Mouse (Mus musculus) hindbrain, embryonic 14.5 days (tissue): ENCODE measurements around the gene Grm1. TPM values are rescaled to one million over a fixed set of nuclear protein-coding genes. Genes with fewer than 3 reads are reported as not detected.
"Not testable (repeated sequence)": the region's sequence is repeated elsewhere in the genome, so short reads cannot be mapped to it uniquely, and the experiment has no call there.

Experiments
- ATAC-seq: fragments of 200-750 bp; cut with Nextera tagmentation; 2 replicates; pipeline ENCODE4 v1.8.0; 2017; ENCODE audit warnings: moderate number of reproducible peaks, mild to moderate bottlenecking, moderate TSS enrichment, moderate library complexity; ENCODE audit not compliant: low FRiP score
- DNase-seq: peaks from one replicate; pipeline ENCODE4 v3.0.0-alpha.2; 2015; ENCODE audit warnings: low spot score
- H3K27ac ChIP-seq: fragments of 300-500 bp; sonication (generic); 2 replicates; pipeline ENCODE4 v1.5.1; 2014; ENCODE audit warnings: mild to moderate bottlenecking, moderate library complexity
- H3K27me3 ChIP-seq: fragments of 300-500 bp; sonication (generic); 2 replicates; pipeline ENCODE4 v1.6.1; 2014; ENCODE audit warnings: mild to moderate bottlenecking, low read length, mixed read lengths; ENCODE audit not compliant: control insufficient read depth, insufficient read depth
- H3K36me3 ChIP-seq: fragments of 300-500 bp; sonication (generic); replicated peaks from 2 replicates; pipeline ENCODE4 v1.6.1; 2014; ENCODE audit not compliant: control insufficient read depth, insufficient read depth
- H3K4me1 ChIP-seq: fragments of 300-500 bp; sonication (generic); replicated peaks from 2 replicates; pipeline ENCODE4 v1.6.1; 2014; ENCODE audit warnings: antibody characterized with exemption, low read length, mixed read lengths; ENCODE audit not compliant: control insufficient read depth, insufficient read depth
- H3K4me2 ChIP-seq: fragments of 300-500 bp; sonication (generic); replicated peaks from 2 replicates; pipeline ENCODE4 v1.6.1; 2014; ENCODE audit warnings: mild to moderate bottlenecking, moderate library complexity
- H3K4me3 ChIP-seq: fragments of 300-500 bp; sonication (generic); replicated peaks from 2 replicates; pipeline ENCODE4 v1.5.1; 2014; ENCODE audit warnings: mild to moderate bottlenecking, low read length
- H3K9ac ChIP-seq: fragments of 300-500 bp; sonication (generic); 2 replicates; pipeline ENCODE4 v1.6.1; 2014
- H3K9me3 ChIP-seq: fragments of 300-500 bp; sonication (generic); 2 replicates; pipeline ENCODE4 v1.6.1; 2016; ENCODE audit warnings: low read length; ENCODE audit not compliant: control insufficient read depth
- WGBS: fragments of 180-500 bp; shearing (Covaris S2); extraction: QIAGEN DNeasy Blood & Tissue Kit; methylation state at CpG from one replicate; pipeline ENCODE4 v1.1.7; 2014; 5-methylcytosine and 5-hydroxymethylcytosine counted together
- polyA plus RNA-seq: library from polyadenylated mRNA; unstranded; fragments of >200 nt; fragmentation: Nextera tagmentation; extraction: Ambion mirVana; gene quantifications from 2 replicates; pipeline ENCODE4 v1.2.1, GENCODE M21; 2014

Grm1 gene
- polyA plus RNA-seq, 1 experiment from 2014 or later: 5.1 TPM

DNA sequence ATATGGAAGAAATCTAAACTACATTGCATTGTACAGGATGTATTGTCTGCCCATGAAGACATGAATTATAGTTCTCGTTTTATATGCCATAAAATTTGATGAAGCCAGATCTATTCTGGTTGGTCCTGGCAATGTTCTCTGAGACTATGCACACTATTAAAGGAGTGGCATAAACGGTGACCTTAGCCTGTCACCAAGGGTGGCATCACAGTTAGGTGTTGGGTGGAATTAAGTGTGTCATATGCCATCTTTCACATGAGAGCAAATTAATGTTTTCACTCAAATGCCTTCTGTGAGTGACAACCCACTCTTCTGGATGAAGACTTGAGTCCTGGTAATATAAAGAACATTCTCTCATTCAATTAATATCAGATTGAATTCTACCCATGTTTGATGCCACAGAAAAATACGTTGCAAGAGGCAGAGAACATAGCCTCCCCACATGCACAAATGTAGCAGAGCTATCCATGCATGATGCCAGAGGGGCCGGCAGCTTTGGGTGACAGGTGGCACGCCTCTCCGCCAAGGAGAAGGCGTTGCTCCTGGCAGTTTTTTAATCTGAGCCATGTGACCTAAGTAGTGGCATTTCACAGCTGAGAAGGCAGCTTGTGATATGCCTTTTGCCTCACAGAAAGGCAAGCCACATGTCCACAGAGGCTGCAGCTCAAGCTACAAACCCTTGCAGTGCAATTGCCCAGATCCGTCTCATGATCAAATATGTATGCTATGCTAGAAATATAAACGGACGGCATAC is 20.7 kb downstream of the Grm1 start:
- no peak for DNase-seq
- peak; percentile 62; the same call in 1 of the 2 replicates for ATAC-seq

GRCm38 (mm10) chr10:11049361-11049760 is 32.8 kb downstream of the Grm1 start:
- H3K27ac ChIP-seq: no peak overlapping the region
- H3K4me3 ChIP-seq: no peak overlapping the region
- WGBS: 87% methylated on average over 7 of the region's 7 CpGs
- no peak overlapping the region for H3K4me2 ChIP-seq
- no peak for DNase-seq
- no peaks in the 10 kb centered on the region for H3K9me3 ChIP-seq
- no peaks in the 10 kb centered on the region for H3K4me1 ChIP-seq
- no peak overlapping the region for H3K9ac ChIP-seq
- no peak for ATAC-seq
- H3K27me3 ChIP-seq: no peaks in the 10 kb centered on the region
- H3K36me3 ChIP-seq: no peaks in the 10 kb centered on the region

More for the DNA sequence above, 20.7 kb downstream of the Grm1 start:
- H3K36me3 ChIP-seq: no peaks in the 10 kb centered on the region
- H3K9me3 ChIP-seq: no peaks in the 10 kb centered on the region
- H3K4me3 ChIP-seq: no peak overlapping the region
- H3K4me2 ChIP-seq: no peak overlapping the region
- H3K4me1 ChIP-seq: no peaks in the 10 kb centered on the region
- H3K9ac ChIP-seq: no peak overlapping the region
- 69% methylated on average over 10 of the region's 10 CpGs for WGBS
- no peak overlapping the region for H3K27ac ChIP-seq
- no peaks in the 10 kb centered on the region for H3K27me3 ChIP-seq

GRCm38 (mm10) chr10:11045421-11045820 is 36.7 kb downstream of the Grm1 start:
- not testable (repeated sequence) for H3K9ac ChIP-seq, H3K36me3 ChIP-seq, H3K9me3 ChIP-seq, H3K4me2 ChIP-seq, DNase-seq, H3K27ac ChIP-seq, H3K4me1 ChIP-seq, ATAC-seq, H3K27me3 ChIP-seq, H3K4me3 ChIP-seq
- WGBS: 67% methylated on average over 13 of the region's 13 CpGs

DNA sequence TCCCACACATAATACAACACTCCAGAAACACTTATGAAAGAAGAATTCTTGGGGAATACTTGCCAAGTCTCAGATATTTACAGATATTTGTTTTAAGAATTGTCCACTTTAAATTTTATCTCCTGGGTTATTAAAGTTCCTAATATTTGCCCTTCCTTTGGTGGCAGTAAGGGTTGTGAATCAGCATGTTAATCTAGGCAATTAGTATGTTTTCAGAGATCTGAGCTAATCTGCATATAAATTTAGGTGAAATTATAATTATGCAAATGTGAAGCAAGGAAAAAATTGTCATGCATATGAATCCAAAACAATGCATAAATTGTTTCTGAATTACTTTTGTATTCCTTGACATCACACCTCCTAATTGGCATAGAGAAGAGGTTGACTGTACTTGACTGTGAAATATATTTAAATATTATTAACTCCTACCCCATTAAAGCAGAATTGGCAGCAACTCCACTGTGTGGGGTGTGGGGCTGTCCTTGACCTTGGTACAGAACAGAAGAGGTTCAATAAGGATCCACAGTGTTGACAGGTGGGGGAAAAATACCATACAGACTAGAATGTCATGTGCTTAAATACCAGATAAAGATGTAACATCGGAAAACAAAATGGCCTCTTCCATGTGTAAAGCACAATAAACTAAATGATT is 37.6 kb downstream of the Grm1 start:
- Histone ChIP-seq H3K9me3 (no peaks in the 10 kb centered on the region), H3K4me2 (no peak overlapping the region), H3K27ac (no peak overlapping the region), H3K9ac (no peak overlapping the region), H3K36me3 (no peaks in the 10 kb centered on the region), H3K4me1 (no peaks in the 10 kb centered on the region), H3K4me3 (no peak overlapping the region), H3K27me3 (no peaks in the 10 kb centered on the region)
- WGBS: 74% methylated on average over 1 of the region's 1 CpGs
- ATAC-seq (0 out of 2 replicates have a peak, but pooled peaks have one; percentile 51), DNase-seq (no peak)

- Histone ChIP-seq H3K27me3 (no peaks in the 10 kb centered on the region), H3K36me3 (no peaks in the 10 kb centered on the region), H3K4me1 (no peaks in the 10 kb centered on the region), H3K9ac (no peak overlapping the region), H3K9me3 (no peaks in the 10 kb centered on the region), H3K4me3 (no peak overlapping the region), H3K4me2 (no peak overlapping the region), H3K27ac (no peak overlapping the region)
- ATAC-seq (no peak), DNase-seq (no peak)
Measured at GRCm38 (mm10) chr10:11039323-11039722, 42.8 kb downstream of the Grm1 start.

DNA sequence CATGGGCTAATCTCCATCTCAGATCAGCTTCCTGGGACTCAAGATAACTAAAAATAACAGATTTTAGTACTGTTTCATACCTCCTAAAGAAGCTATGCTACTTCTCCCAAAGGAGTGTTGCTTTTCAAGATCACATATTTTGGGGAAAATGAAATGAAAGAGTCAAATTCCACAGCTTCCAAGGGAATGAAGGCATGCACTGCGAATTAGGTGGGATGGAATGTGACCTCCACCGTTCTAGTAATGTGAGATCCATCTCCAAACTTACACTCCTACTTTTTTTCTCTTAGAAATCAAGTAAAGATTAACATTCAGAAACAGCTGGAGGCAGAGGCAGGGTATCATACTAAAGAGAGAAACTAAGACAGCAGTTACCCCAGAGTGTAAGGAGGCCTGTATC is 49.9 kb downstream of the Grm1 start:
- Histone ChIP-seq H3K4me3 (no peak overlapping the region), H3K27me3 (no peaks in the 10 kb centered on the region), H3K9ac (no peak overlapping the region), H3K9me3 (no peaks in the 10 kb centered on the region), H3K27ac (no peak overlapping the region), H3K4me2 (no peak overlapping the region), H3K36me3 (no peaks in the 10 kb centered on the region), H3K4me1 (no peaks in the 10 kb centered on the region)
- DNase-seq (no peak), ATAC-seq (no peak)
- 78% methylated on average over 2 of the region's 2 CpGs for WGBS

DNA sequence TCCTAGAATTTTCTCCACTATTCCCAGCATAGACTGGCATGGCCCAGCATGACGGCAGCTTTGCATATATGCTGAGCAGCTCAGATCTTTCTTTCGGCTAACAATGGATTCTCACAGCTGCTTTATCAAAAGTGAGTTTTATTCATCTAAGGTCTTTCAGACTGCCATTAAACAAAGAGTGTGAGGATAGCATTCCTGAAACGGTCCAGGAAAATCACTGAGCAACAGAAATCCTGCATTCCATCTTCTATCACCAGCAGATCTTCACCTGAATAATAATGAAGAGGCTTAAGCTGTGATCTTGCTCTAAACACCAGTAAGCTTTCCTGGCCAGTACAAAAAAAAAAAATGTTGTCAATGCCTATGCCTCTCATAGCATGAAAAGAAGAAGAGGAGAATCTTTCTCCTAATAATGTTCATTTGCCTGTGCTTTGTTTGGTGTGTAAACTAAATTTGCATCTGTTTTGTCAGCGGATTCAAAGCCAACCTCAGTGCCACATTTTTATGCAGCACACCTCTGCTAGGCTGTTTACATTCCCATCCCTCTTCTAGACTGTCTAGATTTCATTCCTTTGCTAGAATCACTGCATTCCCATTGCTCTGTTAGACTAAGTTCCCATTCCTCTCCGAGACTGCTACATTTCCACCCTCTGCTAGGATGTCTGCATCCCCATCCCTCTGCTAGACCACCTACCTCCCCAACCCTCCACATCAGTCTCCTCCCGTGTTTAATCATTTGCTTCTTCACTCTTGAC is 56.2 kb downstream of the Grm1 start:
- peaks cover 6% of the 10 kb centered on the region; the same call in 1 of the 2 replicates for H3K4me1 ChIP-seq
- H3K9me3 ChIP-seq: no peaks in the 10 kb centered on the region
- ATAC-seq (peak; percentile 72; the same call in 1 of the 2 replicates), DNase-seq (peak; percentile 30)
- no peaks in the 10 kb centered on the region for H3K36me3 ChIP-seq
- no peak overlapping the region for H3K4me3 ChIP-seq
- no peak overlapping the region for H3K4me2 ChIP-seq
- no peak overlapping the region for H3K9ac ChIP-seq
- 14% methylated on average over 6 of the region's 6 CpGs for WGBS
- 0 out of 2 replicates have a peak overlapping the region, but pooled peaks have one; percentile 32 for H3K27ac ChIP-seq
- H3K27me3 ChIP-seq: no peaks in the 10 kb centered on the region

GRCm38 (mm10) chr10:11018970-11019531 is 63.1 kb downstream of the Grm1 start:
- WGBS: 76% methylated on average over 2 of the region's 2 CpGs
- Histone ChIP-seq H3K9me3 (no peaks in the 10 kb centered on the region), H3K27me3 (no peaks in the 10 kb centered on the region), H3K27ac (no peak overlapping the region), H3K4me2 (no peak overlapping the region), H3K9ac (no peak overlapping the region), H3K4me1 (no peaks in the 10 kb centered on the region), H3K36me3 (no peaks in the 10 kb centered on the region), H3K4me3 (no peak overlapping the region)
- ATAC-seq (no peak), DNase-seq (no peak)

- Histone ChIP-seq H3K9me3 (no peaks in the 10 kb centered on the region), H3K4me1 (no peaks in the 10 kb centered on the region), H3K36me3 (no peaks in the 10 kb centered on the region), H3K4me3 (no peak overlapping the region), H3K27me3 (no peaks in the 10 kb centered on the region), H3K27ac (no peak overlapping the region), H3K4me2 (no peak overlapping the region), H3K9ac (no peak overlapping the region)
- no peak for ATAC-seq
- 69% methylated on average over 3 of the region's 3 CpGs for WGBS
- no peak for DNase-seq
Measured at GRCm38 (mm10) chr10:11013653-11014052, 68.5 kb downstream of the Grm1 start.
